Mouse (Mus musculus) heart, embryonic 14.5 days (tissue): ENCODE results near the gene Treml2. TPM values are rescaled to one million over a fixed set of nuclear protein-coding genes. Genes with fewer than 3 reads are reported as not detected.

Source experiments
- ATAC-seq: fragments of 200-750 bp; cut with Nextera tagmentation; 2 replicates; pipeline ENCODE4 v1.8.0; 2017; ENCODE audit warnings: low read depth, moderate TSS enrichment; ENCODE audit not compliant: insufficient number of reproducible peaks, insufficient read depth, low FRiP score
- H3K27ac ChIP-seq, 2 experiments: fragments of 200-500 bp in 1 of 2; fragments of 300-500 bp in 1 of 2; sonication (generic) in 1 of 2; replicated peaks in 1 of 2; 2 replicates each; pipeline ENCODE4 v1.5.1; 2012 to 2014; ENCODE audit warnings: low read depth in 2 of 2, low read length in 2 of 2, control low read depth in 1 of 2, mild to moderate bottlenecking in 1 of 2, mixed read lengths in 1 of 2; ENCODE audit not compliant: control insufficient read depth in 1 of 2, insufficient read depth in 1 of 2
- H3K27me3 ChIP-seq: fragments of 300-500 bp; sonication (generic); 2 replicates; pipeline ENCODE4 v1.6.1; 2014; ENCODE audit warnings: mild to moderate bottlenecking, low read length, control low read depth; ENCODE audit not compliant: control insufficient read depth, insufficient read depth
- H3K36me3 ChIP-seq: fragments of 300-500 bp; sonication (generic); 2 replicates; pipeline ENCODE4 v1.6.1; 2014; ENCODE audit warnings: mild to moderate bottlenecking, control low read depth, low read length, mixed read lengths; ENCODE audit not compliant: control insufficient read depth, insufficient read depth
- H3K4me1 ChIP-seq, 2 experiments: fragments of 200-500 bp in 1 of 2; fragments of 300-500 bp in 1 of 2; sonication (generic) in 1 of 2; 2 replicates each; pipeline ENCODE4 v1.6.1; 2012 to 2014; ENCODE audit warnings: low read length in 2 of 2, control low read depth in 1 of 2, mixed read lengths in 1 of 2; ENCODE audit not compliant: control insufficient read depth in 2 of 2, insufficient read depth in 2 of 2
- H3K4me2 ChIP-seq: fragments of 300-500 bp; sonication (generic); 2 replicates; pipeline ENCODE4 v1.6.1; 2014; ENCODE audit warnings: mild to moderate bottlenecking, low read length
- H3K4me3 ChIP-seq, 2 experiments: fragments of 200-500 bp in 1 of 2; fragments of 300-500 bp in 1 of 2; sonication (generic) in 1 of 2; 2 replicates each; pipeline ENCODE4 v1.5.1; 2012 to 2014; ENCODE audit warnings: low read length in 2 of 2, mild to moderate bottlenecking in 2 of 2, control low read depth in 1 of 2, low read depth in 1 of 2, moderate library complexity in 1 of 2; ENCODE audit not compliant: control insufficient read depth in 1 of 2, insufficient read depth in 1 of 2
- H3K9ac ChIP-seq: fragments of 300-500 bp; sonication (generic); 2 replicates; pipeline ENCODE4 v1.6.1; 2014; ENCODE audit warnings: mild to moderate bottlenecking, low read length
- H3K9me3 ChIP-seq: fragments of 300-500 bp; sonication (generic); 2 replicates; pipeline ENCODE4 v1.6.1; 2016; ENCODE audit warnings: low read length, control low read depth; ENCODE audit not compliant: control insufficient read depth
- WGBS: fragments of 180-500 bp; shearing (Covaris S2); extraction: QIAGEN DNeasy Blood & Tissue Kit; methylation state at CpG from one replicate; pipeline ENCODE4 v1.1.7; 2014; 5-methylcytosine and 5-hydroxymethylcytosine counted together
- polyA plus RNA-seq: library from polyadenylated mRNA; unstranded; fragments of >200 nt; fragmentation: Nextera tagmentation; extraction: Ambion mirVana; gene quantifications from 2 replicates; pipeline ENCODE4 v1.2.1, GENCODE M21; 2014

Gene Treml2
- polyA plus RNA-seq, 1 experiment from 2014 or later, result 0.11 TPM

DNA sequence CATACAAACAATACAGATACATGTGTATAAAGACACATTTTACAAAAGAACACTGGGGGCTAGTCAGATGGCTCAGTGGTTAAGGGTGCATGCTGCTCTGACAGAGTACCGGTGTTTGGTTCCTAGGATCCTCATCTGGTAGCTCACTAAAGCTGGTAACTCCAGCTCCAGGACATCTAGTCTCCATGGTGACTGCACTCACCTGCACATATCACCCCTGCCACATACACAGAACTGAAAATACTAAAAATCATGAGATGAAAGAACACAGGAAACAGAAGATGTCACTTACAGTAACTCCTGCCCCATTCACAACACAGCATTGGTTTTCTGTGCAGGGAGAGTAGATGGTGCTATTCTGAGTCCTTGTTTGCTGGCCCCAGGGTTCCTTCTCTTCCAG is 19.4 kb downstream of the Treml2 start:
- Histone ChIP-seq H3K4me2 (no peak overlapping the region), H3K36me3 (no peaks in the 10 kb centered on the region), H3K27ac (no peak overlapping the region), H3K27me3 (no peaks in the 10 kb centered on the region), H3K9ac (no peak overlapping the region), H3K4me3 (no peak overlapping the region), H3K4me1 (no peaks in the 10 kb centered on the region), H3K9me3 (no peaks in the 10 kb centered on the region)
- no peak for ATAC-seq
- 77% methylated on average over 1 of the region's 1 CpGs for WGBS

DNA sequence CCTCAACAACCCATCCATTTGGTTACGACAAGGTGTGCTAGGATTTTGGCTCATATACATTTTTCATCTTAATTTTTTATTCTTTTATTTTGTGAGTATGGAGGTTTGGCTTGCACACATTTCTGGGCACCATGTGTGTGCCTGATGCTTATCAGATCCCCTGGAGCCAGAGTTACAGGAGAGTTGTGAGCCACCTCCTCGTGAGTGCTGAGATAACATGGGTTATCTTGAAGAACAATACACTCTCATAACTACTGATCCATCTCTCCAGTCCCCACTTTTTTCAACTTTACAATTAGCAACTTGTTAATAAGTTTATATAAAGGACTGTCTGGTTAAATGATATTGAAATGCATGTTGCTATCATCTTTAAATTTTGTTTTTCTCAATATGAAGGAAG is 22.0 kb downstream of the Treml2 start:
- Histone ChIP-seq H3K4me2 (no peak overlapping the region), H3K27ac (no peak overlapping the region), H3K4me1 (no peaks in the 10 kb centered on the region), H3K9ac (no peak overlapping the region), H3K36me3 (no peaks in the 10 kb centered on the region), H3K27me3 (no peaks in the 10 kb centered on the region), H3K4me3 (no peak overlapping the region), H3K9me3 (no peaks in the 10 kb centered on the region)
- ATAC-seq, result no peak
- 63% methylated on average over 2 of the region's 2 CpGs for WGBS

DNA sequence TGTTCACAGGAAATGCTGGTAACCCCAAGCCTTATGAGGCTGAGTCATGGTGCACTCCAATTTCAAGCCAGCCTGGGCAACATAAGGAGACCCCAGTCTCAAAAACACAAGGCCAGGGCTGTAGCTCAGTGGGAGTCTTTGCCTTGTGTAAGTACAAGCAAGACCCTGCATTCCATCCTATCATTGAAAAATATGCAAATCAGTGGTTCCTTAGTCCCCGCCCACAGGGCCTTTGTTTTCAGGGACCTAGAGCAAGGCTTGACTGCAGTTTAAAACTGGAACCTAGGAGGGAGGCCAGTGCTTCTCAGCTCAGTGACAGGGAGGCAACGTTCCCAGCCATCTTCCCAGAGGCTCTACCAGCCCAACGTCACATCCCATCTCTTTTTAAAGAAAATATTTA is 23.9 kb downstream of the Treml2 start:
- no peaks in the 10 kb centered on the region for H3K36me3 ChIP-seq
- 74% methylated on average over 3 of the region's 3 CpGs for WGBS
- no peak for ATAC-seq
- no peaks in the 10 kb centered on the region for H3K4me1 ChIP-seq
- H3K9ac ChIP-seq, result no peak overlapping the region
- no peak overlapping the region for H3K4me3 ChIP-seq
- H3K27ac ChIP-seq, result no peak overlapping the region
- H3K9me3 ChIP-seq, result no peaks in the 10 kb centered on the region
- no peak overlapping the region for H3K4me2 ChIP-seq
- no peaks in the 10 kb centered on the region for H3K27me3 ChIP-seq

DNA sequence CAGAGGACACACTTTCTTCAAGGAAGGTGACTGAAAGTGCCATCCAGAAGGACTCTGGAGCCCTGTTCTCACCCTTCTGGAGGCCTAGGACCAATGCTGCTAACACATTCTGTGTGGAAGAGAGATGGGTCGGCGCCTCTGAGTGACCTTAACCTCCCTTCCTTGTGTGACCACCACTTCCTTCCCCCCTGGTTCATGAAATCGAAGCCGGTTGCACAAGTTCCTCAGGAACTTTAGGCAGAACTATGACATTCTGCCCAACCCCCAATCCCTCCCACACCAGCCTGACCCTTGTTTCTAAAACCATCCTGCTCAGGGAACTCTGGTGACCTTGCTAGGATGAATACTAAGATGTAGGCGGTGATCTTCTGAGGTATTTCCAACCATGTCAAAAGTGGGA is 25.0 kb downstream of the Treml2 start:
- no peaks in the 10 kb centered on the region for H3K4me1 ChIP-seq
- ATAC-seq, result no peak
- WGBS, result 89% methylated on average over 5 of the region's 5 CpGs
- H3K4me3 ChIP-seq, result no peak overlapping the region
- no peaks in the 10 kb centered on the region for H3K9me3 ChIP-seq
- H3K36me3 ChIP-seq, result no peaks in the 10 kb centered on the region
- H3K9ac ChIP-seq, result no peak overlapping the region
- no peak overlapping the region for H3K4me2 ChIP-seq
- H3K27ac ChIP-seq, result no peak overlapping the region
- H3K27me3 ChIP-seq, result no peaks in the 10 kb centered on the region

DNA sequence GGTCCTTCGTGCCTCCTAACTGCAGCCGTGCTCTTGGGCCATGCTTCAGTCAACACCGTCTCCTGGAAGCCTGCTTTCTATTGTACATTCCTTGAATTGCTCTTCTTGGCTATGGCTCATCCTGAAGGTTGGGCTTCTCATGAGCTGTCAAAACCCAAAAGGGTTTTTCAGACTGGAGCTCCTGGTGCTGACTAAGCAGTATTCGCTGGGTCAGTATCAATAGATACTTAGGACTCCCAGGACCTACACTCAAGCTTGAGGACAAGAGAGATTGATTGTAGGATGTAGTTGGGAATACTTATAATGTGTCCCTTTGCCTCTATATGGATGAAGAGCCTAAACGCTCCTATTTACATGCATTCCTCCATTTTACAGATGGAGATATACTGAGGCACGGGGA is 25.8 kb downstream of the Treml2 start:
- 84% methylated on average over 6 of the region's 6 CpGs for WGBS
- no peaks in the 10 kb centered on the region for H3K36me3 ChIP-seq
- H3K4me3 ChIP-seq, result no peak overlapping the region
- no peak overlapping the region for H3K27ac ChIP-seq
- no peak for ATAC-seq
- H3K4me1 ChIP-seq, result no peaks in the 10 kb centered on the region
- no peaks in the 10 kb centered on the region for H3K27me3 ChIP-seq
- no peaks in the 10 kb centered on the region for H3K9me3 ChIP-seq
- no peak overlapping the region for H3K4me2 ChIP-seq
- H3K9ac ChIP-seq, result no peak overlapping the region

DNA sequence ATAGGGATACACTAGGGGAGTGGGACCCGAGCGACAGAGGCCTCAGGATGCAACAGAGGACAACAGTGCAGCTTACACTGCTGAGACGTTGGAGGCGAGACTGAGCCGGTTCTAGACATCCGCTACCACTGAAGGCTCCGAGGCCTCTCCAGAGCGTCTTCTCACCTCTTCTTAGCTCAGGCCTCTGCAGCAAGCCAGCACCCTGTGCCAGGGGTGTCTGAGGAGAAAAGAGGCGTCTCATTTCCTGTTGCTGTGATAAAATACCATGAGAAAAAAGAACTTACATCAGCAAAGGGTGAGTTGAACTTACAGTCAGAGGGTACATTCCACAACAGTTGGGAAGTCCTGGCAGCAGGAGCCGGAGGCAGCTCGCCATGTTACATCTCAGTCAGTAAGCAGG is 26.3 kb downstream of the Treml2 start:
- no peaks in the 10 kb centered on the region for H3K9me3 ChIP-seq

DNA sequence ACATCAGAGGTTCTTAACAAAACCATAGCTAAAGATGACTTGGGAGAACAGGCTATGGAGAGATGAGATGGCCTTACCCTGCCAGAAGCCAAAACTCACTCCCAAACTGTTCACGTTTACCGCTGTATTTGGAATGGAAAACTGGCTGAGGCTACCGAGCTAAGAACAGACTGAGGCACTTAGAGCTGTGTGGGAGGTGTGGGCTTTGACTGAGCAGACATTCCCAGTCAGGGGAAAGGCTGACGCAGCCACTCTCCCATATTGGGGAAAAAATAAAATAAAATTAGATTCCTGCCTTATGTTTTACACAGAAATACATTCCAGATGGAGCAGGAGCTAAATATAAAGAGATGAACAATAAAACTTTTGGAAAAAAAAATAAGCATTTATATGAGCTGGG is 27.4 kb downstream of the Treml2 start:
- H3K4me1 ChIP-seq, result no peaks in the 10 kb centered on the region
- no peaks in the 10 kb centered on the region for H3K9me3 ChIP-seq
- WGBS, result 60% methylated on average over 4 of the region's 4 CpGs
- no peak for ATAC-seq
- H3K27me3 ChIP-seq, result no peaks in the 10 kb centered on the region
- H3K27ac ChIP-seq, result no peak overlapping the region
- no peak overlapping the region for H3K4me2 ChIP-seq
- no peak overlapping the region for H3K9ac ChIP-seq
- H3K36me3 ChIP-seq, result no peaks in the 10 kb centered on the region
- H3K4me3 ChIP-seq, result no peak overlapping the region

More for the DNA sequence above, 26.3 kb downstream of the Treml2 start:
- Histone ChIP-seq H3K36me3 (no peaks in the 10 kb centered on the region), H3K4me2 (no peak overlapping the region), H3K4me1 (no peaks in the 10 kb centered on the region), H3K4me3 (no peak overlapping the region), H3K27ac (no peak overlapping the region), H3K27me3 (no peaks in the 10 kb centered on the region), H3K9ac (no peak overlapping the region)
- ATAC-seq, result no peak
- WGBS, result 78% methylated on average over 11 of the region's 11 CpGs

DNA sequence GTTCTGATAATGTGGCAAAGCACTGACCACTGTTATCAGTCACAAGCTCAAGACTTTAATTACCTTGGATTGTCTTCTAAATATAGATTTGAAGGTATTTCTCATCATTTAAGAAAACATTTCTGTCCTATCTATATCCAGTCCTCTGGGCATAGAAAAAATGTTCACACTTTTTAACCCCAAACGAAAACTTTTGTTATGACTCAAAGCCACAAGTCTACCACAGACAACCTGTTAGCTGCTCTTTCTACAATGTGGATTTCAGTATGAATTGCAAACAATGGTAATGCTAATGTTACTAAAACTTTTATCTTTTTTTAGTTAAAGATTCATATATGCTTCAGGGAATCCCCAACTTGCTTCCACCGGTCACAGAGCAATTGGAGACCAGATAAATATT is 33.2 kb downstream of the Treml2 start:
- Histone ChIP-seq H3K4me2 (no peak overlapping the region), H3K27ac (no peak overlapping the region), H3K27me3 (no peaks in the 10 kb centered on the region), H3K36me3 (no peaks in the 10 kb centered on the region), H3K9ac (no peak overlapping the region), H3K4me3 (no peak overlapping the region), H3K9me3 (no peaks in the 10 kb centered on the region), H3K4me1 (no peaks in the 10 kb centered on the region)
- WGBS, result 69% methylated on average over 2 of the region's 2 CpGs
- ATAC-seq, result no peak
